Mouse (Mus musculus): ENCODE measurements around the gene Olfr1295. TPM values are rescaled to one million over a fixed set of nuclear protein-coding genes. Genes with fewer than 3 reads are reported as not detected.

Olfr1295 gene
- not detected in 2 replicates for polyA plus RNA-seq (2014; fragmentation: Nextera tagmentation; extraction: Ambion mirVana)

DNA sequence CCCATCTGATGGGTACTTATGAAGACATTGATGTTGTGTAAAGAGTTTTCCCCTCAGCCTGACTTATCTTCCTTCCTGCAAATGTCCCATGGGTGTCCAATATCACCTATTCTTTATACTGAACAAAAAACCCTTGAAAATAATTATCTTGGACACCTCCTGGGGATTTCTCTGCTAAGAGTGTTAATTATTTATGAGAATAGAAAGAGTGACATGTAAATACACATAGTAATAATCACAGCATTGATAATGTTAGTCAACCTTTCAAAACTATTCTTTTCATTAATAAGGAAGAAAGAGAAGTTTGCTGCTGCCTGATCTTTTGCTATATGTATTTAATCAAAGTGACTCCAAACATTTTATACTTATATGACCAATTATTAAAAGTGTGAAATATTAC is at the start of gene Olfr1295:
Gene Olfr1295, minus strand, starts transcription at position 101 of the 400 bp plus-strand sequence.
- no peak for ATAC-seq (ENCODE audit: low read depth)

DNA sequence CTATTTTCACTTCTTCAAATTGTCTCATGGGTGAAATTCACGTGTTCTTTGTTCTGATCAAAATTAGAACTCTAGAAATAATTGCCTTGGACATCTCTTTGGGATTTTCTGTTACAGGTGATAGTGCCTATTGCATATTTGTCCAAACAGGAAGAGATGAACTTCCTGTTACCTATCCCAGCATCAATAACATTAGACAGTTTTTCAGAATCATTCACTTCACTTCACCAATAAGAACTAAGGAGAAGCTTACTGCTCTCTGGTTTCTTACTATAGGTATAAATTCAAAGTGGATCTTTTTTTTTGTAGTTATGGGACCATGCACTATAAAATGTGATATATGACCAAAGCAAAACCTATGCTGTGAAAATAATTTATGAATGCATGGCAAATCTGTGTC is 29.3 kb downstream of the Olfr1295 start, which contains the start of gene Olfr1294:
Gene Olfr1294, minus strand, starts transcription at position 101 of the 400 bp plus-strand sequence.
- ATAC-seq (ENCODE audit: low read depth), result no peak
- H3K27ac ChIP-seq (ENCODE audit: low read depth, low read length), result no peak within 1 kb of the TSS
- no peaks in the 10 kb centered on the region for H3K9me3 ChIP-seq (ENCODE audit: control insufficient read depth, low read length)
- no peak within 1 kb of the TSS for H3K9ac ChIP-seq (replicated peaks; ENCODE audit: low read depth, low read length)
- no peaks in the 10 kb centered on the region for H3K4me1 ChIP-seq (ENCODE audit: control insufficient read depth, insufficient read depth, low read length)
- no peaks in the 10 kb centered on the region for H3K27me3 ChIP-seq (ENCODE audit: control insufficient read depth, insufficient read depth, low read length)
- no peaks in the 10 kb centered on the region for H3K36me3 ChIP-seq (ENCODE audit: control insufficient read depth, insufficient read depth, low read length)
- no peak within 1 kb of the TSS for H3K4me3 ChIP-seq (ENCODE audit: low read depth, low read length)
- 59% methylated on average over 1 of the region's 1 CpGs for WGBS
- no peak within 1 kb of the TSS for H3K4me2 ChIP-seq (ENCODE audit: low read depth, low read length)

More for the DNA sequence above, at the start of gene Olfr1295:
- Histone ChIP-seq H3K4me1 (ENCODE audit: control insufficient read depth, insufficient read depth, low read length) (no peaks in the 10 kb centered on the region), H3K4me3 (ENCODE audit: low read depth, low read length) (no peak within 1 kb of the TSS), H3K4me2 (ENCODE audit: low read depth, low read length) (no peak within 1 kb of the TSS), H3K9ac (replicated peaks; ENCODE audit: low read depth, low read length) (no peak within 1 kb of the TSS), H3K36me3 (ENCODE audit: control insufficient read depth, insufficient read depth, low read length) (no peaks in the 10 kb centered on the region), H3K27ac (ENCODE audit: low read depth, low read length) (no peak within 1 kb of the TSS), H3K9me3 (ENCODE audit: control insufficient read depth, low read length) (no peaks in the 10 kb centered on the region), H3K27me3 (ENCODE audit: control insufficient read depth, insufficient read depth, low read length) (no peaks in the 10 kb centered on the region)

DNA sequence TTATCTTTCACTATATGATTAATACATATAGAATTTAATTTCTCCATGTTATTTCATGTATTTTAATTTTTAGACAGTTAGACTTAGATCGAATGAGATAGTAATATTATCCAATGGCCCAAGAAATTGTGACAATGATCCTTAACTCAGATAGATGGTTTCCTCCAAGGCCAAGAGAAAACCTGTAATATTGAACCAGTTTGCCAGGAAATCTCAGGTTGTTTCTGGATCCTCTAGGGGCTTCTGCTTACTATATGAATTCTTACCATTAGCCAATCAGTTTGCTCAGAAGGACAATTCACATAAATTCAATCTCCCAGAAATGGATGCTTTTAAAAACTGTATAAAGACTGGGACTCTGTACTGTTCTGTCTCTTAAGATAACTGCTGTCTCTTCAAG is 44.6 kb downstream of the Olfr1295 start, which contains the start of gene Olfr1293-ps:
Gene Olfr1293-ps, plus strand, starts transcription at position 301 of the 400 bp plus-strand sequence.
- 82% methylated on average over 1 of the region's 1 CpGs for WGBS
- ATAC-seq (ENCODE audit: low read depth), result no peak

DNA sequence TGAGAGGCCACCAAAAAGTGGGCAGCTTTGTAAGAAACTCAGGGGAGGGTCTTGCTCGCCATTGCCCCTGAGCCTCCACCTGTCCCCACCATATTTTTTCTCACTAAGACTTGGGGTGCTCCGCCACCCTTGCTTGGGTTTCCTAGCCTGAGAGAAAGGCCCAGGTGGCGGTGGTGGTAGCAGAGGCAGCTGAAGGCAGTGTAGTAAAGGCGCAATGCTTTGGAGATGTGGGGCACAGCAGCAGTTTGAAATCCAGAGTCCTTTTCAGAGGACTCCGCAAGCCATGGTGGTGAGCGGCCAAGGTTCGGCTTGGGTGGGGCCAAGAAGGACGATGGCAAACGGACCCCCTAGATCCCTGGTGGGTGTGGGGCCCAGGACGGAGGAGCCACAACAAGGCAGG is 52.0 kb downstream of the Olfr1295 start:
- ATAC-seq (ENCODE audit: low read depth), result no peak
- H3K9me3 ChIP-seq (ENCODE audit: control insufficient read depth, low read length), result no peaks in the 10 kb centered on the region

More for the DNA sequence above, 44.6 kb downstream of the Olfr1295 start, which contains the start of gene Olfr1293-ps:
- Histone ChIP-seq H3K9ac (replicated peaks; ENCODE audit: low read depth, low read length) (no peak within 1 kb of the TSS), H3K27me3 (ENCODE audit: control insufficient read depth, insufficient read depth, low read length) (no peaks in the 10 kb centered on the region), H3K36me3 (ENCODE audit: control insufficient read depth, insufficient read depth, low read length) (no peaks in the 10 kb centered on the region), H3K4me1 (ENCODE audit: control insufficient read depth, insufficient read depth, low read length) (no peaks in the 10 kb centered on the region), H3K9me3 (ENCODE audit: control insufficient read depth, low read length) (no peaks in the 10 kb centered on the region), H3K4me2 (ENCODE audit: low read depth, low read length) (no peak within 1 kb of the TSS), H3K27ac (ENCODE audit: low read depth, low read length) (no peak within 1 kb of the TSS), H3K4me3 (ENCODE audit: low read depth, low read length) (no peak within 1 kb of the TSS)

More for the DNA sequence above, 52.0 kb downstream of the Olfr1295 start:
- Histone ChIP-seq H3K9ac (replicated peaks; ENCODE audit: low read depth, low read length) (no peak overlapping the region), H3K36me3 (ENCODE audit: control insufficient read depth, insufficient read depth, low read length) (no peaks in the 10 kb centered on the region), H3K4me3 (ENCODE audit: low read depth, low read length) (no peak overlapping the region), H3K4me1 (ENCODE audit: control insufficient read depth, insufficient read depth, low read length) (no peaks in the 10 kb centered on the region), H3K27me3 (ENCODE audit: control insufficient read depth, insufficient read depth, low read length) (no peaks in the 10 kb centered on the region), H3K27ac (ENCODE audit: low read depth, low read length) (no peak overlapping the region), H3K4me2 (ENCODE audit: low read depth, low read length) (no peak overlapping the region)
- WGBS, result 90% methylated on average over 10 of the region's 10 CpGs

Other genes with a start within 250 kb of the Olfr1295 start
- not detected in 2 replicates for gene Olfr1281, start 243.2 kb downstream of the Olfr1295 start, polyA plus RNA-seq (2014; fragmentation: Nextera tagmentation; extraction: Ambion mirVana)
- not detected in 2 replicates for gene Olfr1282, start 233.6 kb downstream of the Olfr1295 start, polyA plus RNA-seq (2014; fragmentation: Nextera tagmentation; extraction: Ambion mirVana)
- gene Olfr1283, start 202.9 kb downstream of the Olfr1295 start, polyA plus RNA-seq (2014; fragmentation: Nextera tagmentation; extraction: Ambion mirVana), result not detected in 2 replicates
- not detected in 2 replicates for gene Olfr1284, start 194.2 kb downstream of the Olfr1295 start, polyA plus RNA-seq (2014; fragmentation: Nextera tagmentation; extraction: Ambion mirVana)
- not detected in 2 replicates for gene Olfr1286, start 146.6 kb downstream of the Olfr1295 start, polyA plus RNA-seq (2014; fragmentation: Nextera tagmentation; extraction: Ambion mirVana)
- not detected in 2 replicates for gene Olfr1287, start 120.5 kb downstream of the Olfr1295 start, polyA plus RNA-seq (2014; fragmentation: Nextera tagmentation; extraction: Ambion mirVana)
- gene Olfr1288, start 95.6 kb downstream of the Olfr1295 start, polyA plus RNA-seq (2014; fragmentation: Nextera tagmentation; extraction: Ambion mirVana), result not detected in 2 replicates
- gene Olfr1289, start 88.9 kb downstream of the Olfr1295 start, polyA plus RNA-seq (2014; fragmentation: Nextera tagmentation; extraction: Ambion mirVana), result not detected in 2 replicates
- gene Olfr1290, start 75.9 kb downstream of the Olfr1295 start, polyA plus RNA-seq (2014; fragmentation: Nextera tagmentation; extraction: Ambion mirVana), result not detected in 2 replicates
- gene Olfr1291-ps1, start 72.5 kb downstream of the Olfr1295 start, polyA plus RNA-seq (2014; fragmentation: Nextera tagmentation; extraction: Ambion mirVana), result not detected in 2 replicates
- not detected in 2 replicates for gene Olfr1293-ps, start 44.5 kb downstream of the Olfr1295 start, polyA plus RNA-seq (2014; fragmentation: Nextera tagmentation; extraction: Ambion mirVana)
- not detected in 2 replicates for gene Olfr1294, start 29.4 kb downstream of the Olfr1295 start, polyA plus RNA-seq (2014; fragmentation: Nextera tagmentation; extraction: Ambion mirVana)
- gene Olfr1297, start 56.8 kb upstream of the Olfr1295 start, polyA plus RNA-seq (2014; fragmentation: Nextera tagmentation; extraction: Ambion mirVana), result not detected in 2 replicates
- gene Olfr1298, start 79.5 kb upstream of the Olfr1295 start, polyA plus RNA-seq (2014; fragmentation: Nextera tagmentation; extraction: Ambion mirVana), result not detected in 2 replicates
- gene Olfr1299, start 91.7 kb upstream of the Olfr1295 start, polyA plus RNA-seq (2014; fragmentation: Nextera tagmentation; extraction: Ambion mirVana), result not detected in 2 replicates
- gene Olfr1301, start 181.3 kb upstream of the Olfr1295 start, polyA plus RNA-seq (2014; fragmentation: Nextera tagmentation; extraction: Ambion mirVana), result not detected in 2 replicates
- not detected in 2 replicates for gene Olfr1302, start 207.7 kb upstream of the Olfr1295 start, polyA plus RNA-seq (2014; fragmentation: Nextera tagmentation; extraction: Ambion mirVana)

Measured in neural tube, embryonic 14.5 days (tissue).